Mouse (Mus musculus): ENCODE data around the gene Klhl25.
"Not testable (repeated sequence)": the region's sequence is repeated elsewhere in the genome, so short reads cannot be mapped to it uniquely, and the experiment has no call there.

- not testable (repeated sequence) for TF ChIP-seq POLR2A (IDR thresholded peaks at IDR 0.05; ENCODE audit: control insufficient read depth, extremely low read depth, insufficient read depth, low read length, poor library complexity); CTCF (IDR thresholded peaks at IDR 0.05; ENCODE audit: borderline replicate concordance, control insufficient read depth, extremely low read depth, insufficient read depth, low read length, poor library complexity)
These were observed 15.3 kb downstream of the Klhl25 start for GRCm38 (mm10) chr7:75863248-75863911.

Data from thymus, adult 2 months (tissue).